Mouse (Mus musculus) kidney, postnatal 0 days (tissue): ENCODE measurements around the gene Ppm1l. TPM values are rescaled to one million over a fixed set of nuclear protein-coding genes. Genes with fewer than 3 reads are reported as not detected.

ENCODE experiments used
- ATAC-seq: fragments of 200-750 bp; cut with Nextera tagmentation; replicated peaks from 2 replicates; pipeline ENCODE4 v1.8.0; 2017; ENCODE audit warnings: low read depth, moderate number of reproducible peaks, moderate TSS enrichment, moderate library complexity; ENCODE audit not compliant: low FRiP score
- DNase-seq: peaks from one replicate; pipeline ENCODE4 v3.0.0-alpha.2; 2016; ENCODE audit warnings: low spot score
- H3K27ac ChIP-seq: fragments of 300-500 bp; sonication (generic); 2 replicates; pipeline ENCODE4 v1.5.1; 2014; ENCODE audit warnings: mild to moderate bottlenecking
- H3K27me3 ChIP-seq: fragments of 300-500 bp; sonication (generic); 2 replicates; pipeline ENCODE4 v1.6.1; 2014; ENCODE audit warnings: low read length, mixed read lengths; ENCODE audit not compliant: insufficient read depth
- H3K36me3 ChIP-seq: fragments of 300-500 bp; sonication (generic); 2 replicates; pipeline ENCODE4 v1.6.1; 2014; ENCODE audit warnings: low read length, mixed read lengths; ENCODE audit not compliant: insufficient read depth
- H3K4me1 ChIP-seq: fragments of 300-500 bp; sonication (generic); replicated peaks from 2 replicates; pipeline ENCODE4 v1.6.1; 2014; ENCODE audit warnings: antibody characterized with exemption, low read length, mixed read lengths; ENCODE audit not compliant: insufficient read depth
- H3K4me2 ChIP-seq: fragments of 300-500 bp; sonication (generic); 2 replicates; pipeline ENCODE4 v1.6.1; 2014; ENCODE audit warnings: mild to moderate bottlenecking, low read length, moderate library complexity, mixed read lengths
- H3K4me3 ChIP-seq: fragments of 300-500 bp; sonication (generic); replicated peaks from 2 replicates; pipeline ENCODE4 v1.5.1; 2014; ENCODE audit warnings: low read depth, low read length
- H3K9ac ChIP-seq: fragments of 300-500 bp; sonication (generic); 2 replicates; pipeline ENCODE4 v1.6.1; 2014; ENCODE audit warnings: low read depth, low read length
- H3K9me3 ChIP-seq: fragments of 300-500 bp; sonication (generic); replicated peaks from 2 replicates; pipeline ENCODE4 v1.6.1; 2016; ENCODE audit warnings: low read length, inconsistent platforms, mixed read lengths
- CTCF ChIP-seq: IDR thresholded peaks from 2 replicates; pipeline ENCODE4 v1.5.1; 2016; ENCODE audit warnings: antibody characterized with exemption, low read depth, mild to moderate bottlenecking, moderate library complexity
- WGBS: fragments of 180-500 bp; shearing (Covaris S2); extraction: QIAGEN DNeasy Blood & Tissue Kit; methylation state at CpG from one replicate; pipeline ENCODE4 v1.1.7; 2014; 5-methylcytosine and 5-hydroxymethylcytosine counted together
- polyA plus RNA-seq: library from polyadenylated mRNA; unstranded; fragments of >200 nt; fragmentation: Nextera tagmentation; extraction: Ambion mirVana; gene quantifications from 2 replicates; pipeline ENCODE4 v1.2.1, GENCODE M21; 2015

The Ppm1l gene
- polyA plus RNA-seq, 1 experiment from 2014 or later = 5.6 TPM

DNA sequence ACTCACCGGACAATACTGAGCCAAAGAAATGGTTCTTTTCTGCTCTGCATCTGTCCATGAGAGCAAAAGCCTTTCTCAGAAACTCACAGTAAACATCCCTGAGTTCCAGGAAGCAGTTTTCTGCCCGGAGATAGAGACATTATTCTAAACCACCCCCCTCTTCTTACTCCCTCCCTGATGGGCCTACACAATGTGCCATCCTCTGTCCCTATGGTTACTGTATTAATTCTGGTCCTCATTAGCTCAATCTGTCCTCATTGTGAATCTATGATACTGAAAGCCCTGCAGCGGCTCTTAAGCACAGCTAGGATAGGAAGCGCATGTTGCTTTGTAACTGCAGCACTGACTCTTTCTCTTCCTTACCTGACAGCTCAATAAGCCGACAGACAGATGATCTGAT, 228.4 kb downstream of the Ppm1l start:
- H3K4me2 ChIP-seq = no peak overlapping the region
- H3K9ac ChIP-seq = no peak overlapping the region
- H3K4me1 ChIP-seq = no peaks in the 10 kb centered on the region
- no peak for TF ChIP-seq CTCF
- no peak for ATAC-seq
- no peak overlapping the region for H3K4me3 ChIP-seq
- H3K27me3 ChIP-seq = no peaks in the 10 kb centered on the region
- no peak overlapping the region for H3K27ac ChIP-seq
- no peaks in the 10 kb centered on the region for H3K36me3 ChIP-seq
- H3K9me3 ChIP-seq = no peaks in the 10 kb centered on the region
- no peak for DNase-seq
- 89% methylated on average over 5 of the region's 5 CpGs for WGBS

GRCm38 (mm10) chr3:69548704-69549455, 232.2 kb downstream of the Ppm1l start:
- no peaks in the 10 kb centered on the region for H3K9me3 ChIP-seq
- no peak for DNase-seq
- no peaks in the 10 kb centered on the region for H3K4me1 ChIP-seq
- ATAC-seq = no peak
- H3K36me3 ChIP-seq = no peaks in the 10 kb centered on the region
- H3K27me3 ChIP-seq = no peaks in the 10 kb centered on the region
- no peak overlapping the region for H3K4me2 ChIP-seq
- 73% methylated on average over 22 of the region's 22 CpGs for WGBS
- H3K4me3 ChIP-seq = no peak overlapping the region
- H3K27ac ChIP-seq = no peak overlapping the region
- no peak overlapping the region for H3K9ac ChIP-seq
- no peak for TF ChIP-seq CTCF

DNA sequence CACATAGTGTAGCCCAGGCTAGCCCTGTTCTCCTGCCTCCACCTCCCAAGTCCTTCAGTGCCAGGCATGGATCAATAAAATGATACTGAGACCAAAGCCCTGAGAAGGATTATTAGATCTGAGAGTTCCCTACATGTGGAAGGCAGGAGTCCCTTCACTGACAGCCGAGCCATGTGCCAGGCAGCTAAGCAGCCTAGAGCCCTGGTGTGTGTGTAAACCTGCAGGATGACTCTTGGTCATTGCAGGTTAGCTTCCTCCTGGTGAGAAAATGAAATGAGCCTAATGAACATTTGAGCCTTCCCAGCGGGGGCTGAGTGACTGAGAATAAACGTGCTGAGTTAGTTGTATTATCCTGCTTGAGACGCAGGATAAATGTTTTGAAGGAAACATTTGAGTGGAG, 232.9 kb downstream of the Ppm1l start:
- Histone ChIP-seq H3K4me3 (no peak overlapping the region), H3K4me1 (no peaks in the 10 kb centered on the region), H3K9me3 (no peaks in the 10 kb centered on the region), H3K36me3 (no peaks in the 10 kb centered on the region), H3K4me2 (no peak overlapping the region), H3K27ac (no peak overlapping the region), H3K9ac (no peak overlapping the region), H3K27me3 (no peaks in the 10 kb centered on the region)
- no peak for TF ChIP-seq CTCF
- WGBS = 82% methylated on average over 4 of the region's 4 CpGs
- ATAC-seq (no peak), DNase-seq (no peak)

DNA sequence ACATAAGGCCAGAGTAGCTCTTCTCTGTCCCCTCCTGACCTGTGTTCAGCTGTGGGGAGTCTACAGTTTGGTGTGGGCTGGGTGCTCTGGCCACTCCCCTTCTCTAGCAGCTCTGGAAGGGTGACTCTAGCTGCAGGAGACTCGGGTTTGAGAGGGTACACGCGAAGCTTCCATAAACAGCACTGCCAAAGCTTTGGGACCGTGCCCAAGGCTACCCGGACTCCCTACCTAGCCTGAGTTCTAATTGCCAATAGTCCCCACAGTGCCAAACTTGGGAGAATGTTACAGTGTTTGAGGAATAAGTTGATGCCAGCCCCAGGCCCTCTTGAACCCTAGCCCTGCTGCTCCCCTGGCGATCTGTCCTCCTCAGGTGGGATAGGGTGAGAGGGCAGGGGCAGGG, 238.8 kb downstream of the Ppm1l start:
- no peaks in the 10 kb centered on the region for H3K4me1 ChIP-seq
- no peak for DNase-seq
- H3K36me3 ChIP-seq = no peaks in the 10 kb centered on the region
- H3K9me3 ChIP-seq = no peaks in the 10 kb centered on the region
- ATAC-seq = no peak
- no peak for TF ChIP-seq CTCF
- H3K27ac ChIP-seq = no peak overlapping the region
- no peaks in the 10 kb centered on the region for H3K27me3 ChIP-seq
- no peak overlapping the region for H3K4me3 ChIP-seq
- H3K4me2 ChIP-seq = no peak overlapping the region
- no peak overlapping the region for H3K9ac ChIP-seq
- WGBS = 80% methylated on average over 6 of the region's 6 CpGs

- Histone ChIP-seq H3K9ac (no peak overlapping the region), H3K36me3 (no peaks in the 10 kb centered on the region), H3K4me3 (no peak overlapping the region), H3K4me1 (no peaks in the 10 kb centered on the region), H3K27me3 (no peaks in the 10 kb centered on the region), H3K27ac (no peak overlapping the region), H3K4me2 (no peak overlapping the region), H3K9me3 (no peaks in the 10 kb centered on the region)
- no peak for TF ChIP-seq CTCF
- no peak; the same call in 1 of the 2 replicates for ATAC-seq
- 80% methylated on average over 12 of the region's 12 CpGs for WGBS
- DNase-seq = no peak
Measured at GRCm38 (mm10) chr3:69556092-69556778, 239.6 kb downstream of the Ppm1l start.

DNA sequence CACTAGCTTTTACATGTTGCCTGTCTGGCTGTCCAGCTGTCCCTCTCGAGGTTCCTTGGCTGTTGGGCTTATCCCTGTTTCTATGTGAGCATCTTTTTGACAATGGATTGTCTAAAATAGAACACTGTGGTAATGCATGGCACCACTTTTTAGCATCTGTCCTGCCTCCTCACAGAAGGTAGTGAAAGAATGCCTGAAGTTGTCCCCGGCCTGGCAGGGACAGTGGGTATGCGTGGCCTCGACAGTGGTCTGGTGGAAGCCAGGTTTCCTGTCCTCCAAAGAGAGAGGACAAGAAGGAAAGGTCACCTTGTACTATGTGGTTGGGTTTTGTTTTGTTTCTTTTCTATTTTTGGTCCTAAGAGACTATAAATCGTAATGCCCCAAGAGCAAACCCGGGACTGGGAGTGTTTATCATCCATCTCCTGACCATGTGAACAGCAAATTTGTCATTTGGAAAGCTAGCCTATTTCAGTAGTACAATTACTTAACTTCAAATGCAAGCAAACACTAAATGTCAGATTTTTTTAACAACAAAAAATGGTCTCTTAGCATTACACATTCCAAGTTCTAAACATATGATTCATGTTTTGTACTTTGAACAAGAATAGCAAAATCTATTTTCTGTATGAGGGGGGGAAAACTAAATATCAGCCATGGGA, 242.8 kb downstream of the Ppm1l start:
- Histone ChIP-seq H3K27ac (0 out of 2 replicates have a peak overlapping the region, but pooled peaks have one; percentile 5), H3K36me3 (no peaks in the 10 kb centered on the region), H3K4me3 (no peak overlapping the region), H3K4me2 (no peak overlapping the region), H3K27me3 (no peaks in the 10 kb centered on the region), H3K9ac (no peak overlapping the region), H3K9me3 (no peaks in the 10 kb centered on the region), H3K4me1 (no peaks in the 10 kb centered on the region)
- TF ChIP-seq CTCF = no peak
- 54% methylated on average over 6 of the region's 6 CpGs for WGBS
- peak; percentile 61 for DNase-seq
- ATAC-seq = no peak
